Mouse (Mus musculus) ES-E14 (cell line): Measurements from ENCODE around the gene Mvp.

Source experiments
- CHD2 ChIP-seq: IDR thresholded peaks from 2 replicates; pipeline ENCODE4 v1.6.1; 2014; ENCODE audit warnings: mild to moderate bottlenecking, low read depth, low read length, inconsistent platforms
- MAFK ChIP-seq: IDR thresholded peaks from 2 replicates; pipeline ENCODE4 v1.6.1; 2014; ENCODE audit warnings: mild to moderate bottlenecking, low read depth, low read length, inconsistent platforms; ENCODE audit not compliant: insufficient read depth
- ZC3H11A ChIP-seq: IDR thresholded peaks from 2 replicates; pipeline ENCODE4 v1.6.1; 2012; ENCODE audit warnings: low read depth, mild to moderate bottlenecking, inconsistent platforms, low read length, borderline replicate concordance
- ZNF384 ChIP-seq: IDR thresholded peaks from 2 replicates; pipeline ENCODE4 v1.6.1; 2012; ENCODE audit warnings: low read depth, low read length, inconsistent platforms

DNA sequence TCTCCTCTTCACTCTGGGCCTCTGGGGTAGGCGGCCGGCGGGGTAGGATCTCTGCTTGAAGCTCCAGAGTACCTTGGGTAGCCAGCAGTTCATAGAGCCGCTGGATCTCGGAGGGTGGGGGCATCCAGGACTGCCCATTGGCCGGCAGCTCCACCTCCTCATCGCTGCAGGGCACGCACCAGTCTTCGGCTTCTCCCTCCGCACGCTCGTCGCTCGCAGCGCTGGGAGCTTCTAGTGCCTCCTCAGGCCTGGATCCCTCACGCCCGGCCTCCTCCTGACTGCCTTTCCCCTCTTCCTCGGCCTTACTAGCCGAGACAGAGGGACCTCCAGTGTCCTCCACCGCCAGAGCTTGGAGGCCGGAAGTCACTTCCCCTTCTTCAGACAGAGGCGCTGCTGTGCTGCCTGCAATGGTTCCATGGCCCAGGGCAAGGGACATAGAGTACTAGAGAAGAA lies 2.1 kb upstream of the Mvp start:
- TF ChIP-seq CHD2 (no peak), ZC3H11A (no peak), ZNF384 (no peak), MAFK (no peak)
